Mouse (Mus musculus): ENCODE data around the gene Dcaf8.

DNA sequence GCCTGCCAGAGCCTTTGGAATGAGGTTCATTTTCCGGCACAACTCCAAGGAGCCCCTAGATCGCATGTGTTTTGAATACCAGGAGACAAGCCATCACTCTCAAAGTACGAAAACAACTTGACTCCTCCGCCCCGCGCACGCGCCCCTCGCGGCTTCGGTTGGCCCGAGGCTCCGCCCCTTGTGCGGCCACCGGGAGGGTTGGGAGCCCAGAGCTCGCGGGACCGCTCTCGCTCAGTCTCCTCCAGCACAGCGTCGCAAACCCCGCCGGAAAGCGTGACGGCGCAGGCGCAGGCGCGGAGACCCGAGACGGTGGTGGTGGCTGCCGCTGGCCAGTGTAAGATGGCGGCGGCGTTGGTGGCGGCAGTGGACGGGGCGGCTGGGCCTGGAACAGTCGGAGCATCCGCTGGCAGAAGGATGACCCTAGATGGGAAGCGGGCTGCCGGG, at the start of gene Dcaf8:
- TF ChIP-seq CTCF (IDR thresholded peaks at IDR 0.05; ENCODE audit: control insufficient read depth, insufficient read depth, insufficient replicate concordance, low read depth, low read length) (no peak), POLR2A (IDR thresholded peaks at IDR 0.05; ENCODE audit: control insufficient read depth, low read depth, low read length) (peak; percentile 98)
